Mouse (Mus musculus) ovary, postnatal 10 days (tissue): Measurements from ENCODE around the gene Kera.

Experiments used
- DNase-seq: peaks from one replicate; pipeline ENCODE4 v3.0.0; 2022; ENCODE audit warnings: low spot score

Kera gene

GRCm38 (mm10) chr10:97606579-97606978 lies at the start of gene Kera:
Gene Kera (plus strand): TSS chr10:97606879.
- no peak for DNase-seq

- DNase-seq = no peak
These were observed 41.5 kb upstream of the Kera start, which contains the start of gene Lum for GRCm38 (mm10) chr10:97564957-97565856. Gene Lum (plus strand): TSS chr10:97565128.

GRCm38 (mm10) chr10:97567489-97568135 lies 39.1 kb upstream of the Kera start:
- no peak for DNase-seq

GRCm38 (mm10) chr10:97582543-97583231 lies 24.0 kb upstream of the Kera start:
- no peak for DNase-seq

GRCm38 (mm10) chr10:97584176-97584575 lies 22.5 kb upstream of the Kera start:
- no peak for DNase-seq

- no peak for DNase-seq
These were observed 19.5 kb upstream of the Kera start for GRCm38 (mm10) chr10:97587159-97587558.

- no peak for DNase-seq
These were observed 17.1 kb upstream of the Kera start for GRCm38 (mm10) chr10:97589574-97589973.

GRCm38 (mm10) chr10:97591036-97591435 lies 15.6 kb upstream of the Kera start:
- DNase-seq = no peak

GRCm38 (mm10) chr10:97591685-97592084 lies 15.0 kb upstream of the Kera start:
- DNase-seq = no peak

- no peak for DNase-seq
These were observed 11.0 kb upstream of the Kera start for GRCm38 (mm10) chr10:97595680-97596079.

GRCm38 (mm10) chr10:97601744-97602143 lies 4.9 kb upstream of the Kera start:
- no peak for DNase-seq

- DNase-seq = no peak
These were observed 3.4 kb upstream of the Kera start for GRCm38 (mm10) chr10:97603256-97603655.

- DNase-seq = no peak
These were observed 15.6 kb downstream of the Kera start for GRCm38 (mm10) chr10:97622328-97622727.

- DNase-seq = no peak
These were observed 17.7 kb downstream of the Kera start for GRCm38 (mm10) chr10:97624381-97624780.

GRCm38 (mm10) chr10:97625116-97625515 lies 18.4 kb downstream of the Kera start:
- DNase-seq = no peak

GRCm38 (mm10) chr10:97626543-97626942 lies 19.9 kb downstream of the Kera start:
- no peak for DNase-seq

- no peak for DNase-seq
These were observed 24.4 kb downstream of the Kera start for GRCm38 (mm10) chr10:97631061-97631460.

- DNase-seq = no peak
These were observed 35.2 kb downstream of the Kera start for GRCm38 (mm10) chr10:97641926-97642325.

- DNase-seq = no peak
These were observed 37.1 kb downstream of the Kera start, which contains the start of gene Epyc for GRCm38 (mm10) chr10:97643768-97644167. Gene Epyc (plus strand): TSS chr10:97644068.

GRCm38 (mm10) chr10:97650334-97650733 lies 43.7 kb downstream of the Kera start:
- DNase-seq = no peak

- DNase-seq = no peak
These were observed 52.8 kb downstream of the Kera start for GRCm38 (mm10) chr10:97659489-97659888.
